Mouse (Mus musculus) monocyte, adult 5-6 weeks (primary cell): ENCODE measurements around the gene Qrich2. TPM values are rescaled to one million over a fixed set of nuclear protein-coding genes. Genes with fewer than 3 reads are reported as not detected.

Source experiments
- ATAC-seq: fragments of 153-309, 156-312 bp; replicated peaks from 2 replicates; pipeline ENCODE4 v1.8.0; 2017; ENCODE audit warnings: mild to moderate bottlenecking; ENCODE audit not compliant: low TSS enrichment, insufficient number of reproducible peaks, severe bottlenecking, poor library complexity, low FRiP score
- total RNA-seq: library from RNA; stranded (forward); fragments of 200-1000, 200-491, 200-594 nt; gene quantifications from 3 replicates; pipeline ENCODE4 v1.2.3, GENCODE M21; 2017

Gene Qrich2
- total RNA-seq, 1 experiment from 2014 or later, result 0.95 TPM

- ATAC-seq, result no peak
Observed at GRCm38 (mm10) chr11:116459786-116460185, 6.3 kb downstream of the Qrich2 start.

- no peak for ATAC-seq
Observed at GRCm38 (mm10) chr11:116456234-116456633, 9.8 kb downstream of the Qrich2 start.

GRCm38 (mm10) chr11:116453889-116454288, 12.2 kb downstream of the Qrich2 start:
- no peak for ATAC-seq

DNA sequence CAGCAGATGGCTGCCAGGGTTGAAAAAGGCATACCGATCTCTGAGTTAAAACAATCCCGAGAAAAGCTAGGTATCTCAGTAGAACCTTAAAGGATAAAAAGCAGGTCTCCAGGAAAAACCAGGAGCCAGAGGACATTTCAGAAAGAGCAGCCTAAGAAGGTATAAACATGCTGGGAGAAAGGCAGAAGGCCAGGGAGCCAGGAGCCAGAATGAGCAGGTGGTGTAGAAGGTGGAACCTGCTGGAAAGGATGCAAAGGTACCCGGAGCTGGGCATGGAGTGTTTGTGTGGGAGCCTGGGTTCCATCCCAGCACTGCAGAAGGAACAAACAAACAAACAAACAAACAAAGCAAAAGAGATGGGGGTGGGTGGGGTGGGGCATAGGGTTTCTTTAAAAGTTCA, 16.7 kb downstream of the Qrich2 start:
- ATAC-seq, result no peak

- no peak for ATAC-seq
Observed at GRCm38 (mm10) chr11:116447822-116448221, 18.2 kb downstream of the Qrich2 start.

DNA sequence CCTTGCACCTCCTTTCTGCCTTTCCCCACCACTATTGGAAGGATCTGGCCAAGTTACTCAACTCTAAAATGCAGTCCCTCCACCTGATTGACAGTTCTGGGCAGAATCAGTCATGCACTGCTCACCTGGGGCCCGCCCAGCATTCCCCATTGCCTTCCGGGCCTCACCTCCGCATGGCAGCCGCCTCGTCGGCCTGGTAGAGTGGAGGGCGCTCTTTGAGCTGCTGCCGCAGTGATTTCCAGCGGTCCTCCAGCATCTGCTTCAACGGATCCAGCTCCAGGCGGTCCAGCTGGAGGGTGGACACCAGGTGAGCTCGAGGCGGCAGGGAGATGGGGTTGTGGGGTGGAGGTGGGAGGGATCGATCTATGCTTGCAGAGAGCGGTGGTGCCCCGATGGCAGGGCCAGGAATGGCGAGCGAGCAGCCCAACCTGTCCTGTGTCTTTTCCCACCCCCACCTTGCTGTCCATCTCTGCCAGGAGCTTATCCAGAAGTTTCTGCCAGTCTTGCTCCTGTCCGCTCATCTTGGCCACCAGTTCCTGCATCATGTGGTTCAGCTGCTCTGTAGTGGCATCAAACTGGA, 19.6 kb downstream of the Qrich2 start:
- ATAC-seq, result no peak

DNA sequence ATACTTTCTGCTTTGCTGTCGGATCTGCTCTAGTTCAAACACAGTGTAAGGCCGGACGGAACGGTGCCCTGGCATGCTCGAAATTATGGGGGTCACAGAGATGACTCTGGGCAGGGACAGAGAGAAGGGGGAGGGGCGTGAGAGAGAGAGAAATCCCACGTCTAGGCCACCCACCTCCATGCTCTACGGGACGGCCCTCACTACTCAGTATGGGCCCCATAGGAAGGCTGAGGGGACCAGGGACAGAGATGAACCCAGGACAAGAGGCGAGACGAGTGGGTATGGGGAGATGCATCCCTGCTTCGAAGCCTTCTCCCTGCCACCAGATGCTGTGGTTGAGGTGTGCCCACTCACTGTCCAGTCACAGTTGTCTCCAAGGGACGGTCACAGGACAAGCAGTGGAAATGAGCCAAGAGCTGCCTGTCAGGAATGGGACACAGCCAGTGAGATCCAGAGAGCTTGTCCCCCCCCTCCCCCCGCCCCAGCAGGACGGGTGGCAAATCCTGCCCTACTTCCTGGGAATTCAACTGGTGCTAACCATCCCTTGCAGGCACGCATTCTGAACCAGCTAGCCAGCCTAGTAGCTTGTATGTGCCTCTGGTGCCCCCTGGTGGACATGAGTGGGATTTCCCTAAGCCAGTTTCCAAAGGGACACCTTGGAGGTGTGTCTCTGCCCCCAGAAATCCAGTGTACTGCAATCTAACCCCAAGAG, 20.3 kb downstream of the Qrich2 start:
- peak; percentile 77 for ATAC-seq

DNA sequence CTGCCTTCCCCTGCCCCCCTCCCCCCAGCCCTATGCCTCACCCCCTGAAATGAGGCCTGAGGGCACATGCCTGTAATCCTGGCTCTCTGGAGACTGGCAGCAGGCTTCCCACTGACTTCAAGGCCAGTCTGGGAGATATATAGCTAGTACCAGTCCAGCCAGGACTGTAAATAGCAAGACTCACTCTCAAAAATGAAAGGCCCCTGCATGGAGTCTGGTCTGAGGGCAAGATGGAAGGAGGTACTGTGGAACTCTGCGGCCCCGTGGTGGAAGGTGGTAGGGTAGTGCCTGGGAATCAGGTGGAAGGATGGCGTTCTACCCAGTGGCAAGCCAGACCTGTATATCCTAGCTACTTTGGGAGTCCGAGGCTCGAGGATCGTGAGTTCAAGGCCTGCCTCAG, 22.1 kb downstream of the Qrich2 start:
- no peak for ATAC-seq

DNA sequence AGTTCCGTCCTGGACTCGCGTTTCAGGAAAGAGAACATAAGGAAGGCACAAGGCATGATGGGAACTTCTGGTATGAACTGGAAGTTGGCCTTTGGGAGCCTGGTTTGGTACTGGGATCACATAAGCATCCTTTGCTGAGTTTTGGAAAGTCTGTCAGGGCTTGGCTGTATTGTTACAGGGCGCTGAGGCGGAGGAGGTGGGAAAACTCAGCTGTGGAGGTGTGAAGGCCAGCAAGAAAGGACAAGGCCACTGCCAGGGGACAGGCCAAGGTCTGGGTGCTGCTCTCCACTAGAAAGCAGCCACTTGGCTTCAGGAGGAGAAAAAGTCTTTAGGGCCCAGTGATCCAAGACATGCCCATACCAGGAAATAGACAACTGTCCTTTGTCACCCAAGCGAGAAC, 22.7 kb downstream of the Qrich2 start:
- ATAC-seq, result no peak

DNA sequence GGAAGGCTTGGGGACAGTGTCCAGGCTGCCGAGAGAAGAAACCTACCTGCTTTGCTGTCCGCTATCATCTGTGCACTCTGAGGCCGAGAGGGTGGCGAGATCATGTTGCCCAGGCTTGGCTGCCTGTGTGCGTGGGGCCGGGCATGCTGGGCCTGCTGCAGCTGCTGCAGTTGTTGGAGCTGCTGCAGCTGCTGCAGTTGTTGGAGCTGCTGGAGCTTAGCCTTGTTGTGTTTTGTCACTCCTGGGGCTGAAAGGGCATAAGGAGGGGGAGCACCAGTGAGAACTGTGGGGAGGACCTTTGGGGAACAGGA, 23.2 kb downstream of the Qrich2 start:
- ATAC-seq, result no peak

- no peak for ATAC-seq
Observed at GRCm38 (mm10) chr11:116442129-116442866, 23.7 kb downstream of the Qrich2 start.

- ATAC-seq, result no peak
Observed at GRCm38 (mm10) chr11:116440408-116441068, 25.5 kb downstream of the Qrich2 start.

- ATAC-seq, result 0 out of 2 replicates have a peak, but pooled peaks have one; percentile 4
Observed at GRCm38 (mm10) chr11:116439269-116440240, 26.5 kb downstream of the Qrich2 start.

DNA sequence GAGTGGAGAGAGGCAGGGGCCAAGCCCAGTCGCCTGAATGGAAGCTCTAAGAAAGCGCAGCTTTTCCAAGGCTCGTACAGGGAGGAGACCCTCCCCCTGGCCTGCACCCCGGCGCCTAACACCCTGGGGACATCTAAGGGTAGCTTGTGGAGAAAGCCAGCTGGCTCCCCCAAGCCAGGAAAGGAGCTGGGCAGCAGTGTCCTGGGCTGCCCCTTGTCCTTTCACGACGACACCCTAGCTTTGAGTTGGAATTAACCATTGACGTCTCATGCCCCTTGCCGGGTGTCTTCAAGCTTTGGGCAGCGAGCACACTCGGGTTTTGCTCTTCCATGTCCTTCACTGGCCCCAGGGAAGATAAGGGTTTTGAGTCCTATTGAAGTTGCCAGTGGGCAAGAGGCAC, 28.5 kb downstream of the Qrich2 start:
- ATAC-seq, result no peak

DNA sequence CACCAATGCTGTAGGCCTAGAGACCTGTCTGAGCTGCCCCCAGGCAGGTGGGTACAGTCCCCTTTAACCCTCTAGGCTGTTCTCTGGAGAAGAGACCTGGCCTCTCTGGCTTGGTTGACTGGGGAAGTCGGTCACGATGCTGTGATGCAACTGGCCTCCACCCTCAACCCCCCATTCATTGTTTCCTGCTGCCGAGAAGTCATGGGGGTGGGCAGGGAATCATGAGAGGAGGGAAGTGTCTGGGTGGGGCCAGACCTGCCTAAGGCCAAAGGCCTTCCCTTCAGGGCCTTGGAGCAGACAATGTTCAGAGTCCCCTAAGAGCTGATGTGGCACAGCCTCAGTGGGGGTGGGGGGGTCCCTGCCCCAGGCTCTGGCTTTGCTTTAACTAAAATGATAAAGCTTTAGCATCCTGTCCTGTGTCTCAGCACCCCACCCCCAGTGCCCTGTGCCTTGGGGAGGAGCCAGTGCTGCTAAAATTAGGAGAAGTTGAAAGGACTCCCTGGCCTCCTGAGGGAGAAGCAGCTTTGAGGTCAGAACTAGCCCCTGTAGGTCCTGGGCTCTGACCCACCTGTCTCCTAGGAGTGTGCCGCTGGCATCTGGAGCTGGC, 29.2 kb downstream of the Qrich2 start:
- peak; percentile 59 for ATAC-seq

DNA sequence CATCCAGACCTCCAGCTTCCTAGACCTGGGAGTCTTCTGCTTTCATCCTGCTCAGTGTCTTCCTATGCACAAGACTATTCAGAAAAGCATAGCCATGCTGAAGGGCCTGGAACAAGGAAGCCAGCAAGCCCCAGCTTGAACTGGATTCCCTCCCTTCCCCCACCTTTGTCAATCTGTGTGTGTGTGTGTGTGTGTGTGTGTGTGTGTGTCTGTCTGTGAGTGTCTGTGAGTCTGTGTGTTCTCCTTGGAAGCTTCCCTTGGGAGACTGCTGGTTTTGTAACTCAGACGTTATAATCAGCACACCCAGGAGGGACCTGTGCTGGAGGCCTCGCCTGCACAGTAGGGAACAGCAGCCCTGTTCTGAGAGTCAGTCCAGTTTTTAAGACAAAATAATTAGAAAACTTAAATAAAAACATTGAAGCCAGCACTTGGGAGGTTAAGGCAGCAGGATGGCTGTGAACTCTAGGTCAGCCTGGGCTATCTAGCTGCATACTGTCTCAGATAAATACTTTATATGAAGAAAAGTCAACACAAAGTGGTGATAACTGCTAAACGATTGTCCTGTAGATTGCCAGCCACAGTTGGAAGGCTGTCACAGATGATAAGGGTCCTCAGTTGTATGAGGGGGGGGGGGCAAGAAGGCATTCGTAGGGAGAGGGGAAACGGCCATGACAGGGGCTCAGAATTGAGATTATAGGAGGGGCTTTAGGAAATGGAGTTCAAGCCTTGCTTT, 29.9 kb downstream of the Qrich2 start:
- no peak for ATAC-seq

DNA sequence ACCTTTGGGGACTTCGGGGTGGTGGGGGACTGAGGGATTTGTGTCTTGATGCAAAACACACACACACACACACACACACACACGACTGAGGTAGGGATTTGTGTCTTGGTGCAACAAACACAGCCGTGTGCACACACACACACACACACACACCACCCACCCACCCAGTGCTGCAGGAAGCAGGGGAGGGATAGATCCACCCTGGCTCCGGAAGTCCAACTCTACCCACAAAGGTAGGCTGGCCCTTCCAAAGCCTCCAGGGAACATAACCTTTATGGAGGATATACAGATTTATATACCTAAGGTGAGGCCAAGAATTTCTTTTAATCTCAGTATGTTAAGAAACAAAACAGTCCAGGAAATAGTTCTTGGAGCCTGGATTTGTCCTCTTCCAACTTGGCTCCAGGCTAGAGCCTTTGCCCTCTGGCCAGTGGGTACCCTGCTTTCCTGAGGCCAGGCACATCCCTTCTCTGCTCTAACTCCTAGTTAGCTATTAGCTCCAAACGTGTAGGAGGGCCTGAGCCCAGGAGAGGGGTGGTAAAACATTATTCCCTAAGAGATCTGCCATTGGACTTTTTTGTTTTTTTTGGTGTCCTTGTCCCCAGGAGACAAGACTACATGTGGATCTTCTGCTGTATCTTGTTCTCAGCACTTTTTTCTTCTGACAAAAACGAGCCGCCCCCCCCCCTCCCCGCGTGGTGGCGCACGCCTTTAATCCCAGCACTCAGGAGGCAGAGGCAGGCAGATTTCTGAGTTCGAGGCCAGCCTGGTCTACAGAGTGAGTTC, 30.9 kb downstream of the Qrich2 start:
- ATAC-seq, result no peak
